Mouse (Mus musculus): ENCODE measurements at regions not wholly inside any gene's neighbourhood (a gene's known extent, or its start where the extent isn't known, plus 50 kb on each side); places are given as distances from the start of the nearest gene placed in this dataset.
"Not testable (repeated sequence)": the region's sequence is repeated elsewhere in the genome, so short reads cannot be mapped to it uniquely, and the experiment has no call there.

GRCm38 (mm10) chr5:148796072-148796471, 133.0 kb downstream of the Katnal1 start:
- no peak overlapping the region for H3K4me3 ChIP-seq (replicated peaks)
- ATAC-seq (ENCODE audit: low FRiP score) = no peak
- no peak overlapping the region for H3K27ac ChIP-seq
- no peaks in the 10 kb centered on the region for H3K9me3 ChIP-seq
- H3K27me3 ChIP-seq = no peaks in the 10 kb centered on the region
- H3K9ac ChIP-seq = no peak overlapping the region
- H3K4me1 ChIP-seq = peaks cover 34% of the 10 kb centered on the region
- WGBS = 58% methylated on average over 4 of the region's 4 CpGs
- H3K36me3 ChIP-seq (replicated peaks) = no peaks in the 10 kb centered on the region
- no peak overlapping the region for H3K4me2 ChIP-seq

GRCm38 (mm10) chr5:148794465-148794864, 134.7 kb downstream of the Katnal1 start:
- Histone ChIP-seq H3K9ac (no peak overlapping the region), H3K27me3 (no peaks in the 10 kb centered on the region), H3K36me3 (replicated peaks) (no peaks in the 10 kb centered on the region), H3K4me2 (no peak overlapping the region), H3K9me3 (no peaks in the 10 kb centered on the region), H3K27ac (no peak overlapping the region), H3K4me3 (replicated peaks) (no peak overlapping the region), H3K4me1 (peaks cover 31% of the 10 kb centered on the region)
- peak; percentile 36; the same call in 1 of the 2 replicates for ATAC-seq (ENCODE audit: low FRiP score)
- 42% methylated on average over 15 of the region's 15 CpGs for WGBS

GRCm38 (mm10) chr5:148792736-148793440, 136.2 kb downstream of the Katnal1 start:
- no peak overlapping the region for H3K9ac ChIP-seq
- 12% methylated on average over 14 of the region's 14 CpGs for WGBS
- no peak overlapping the region for H3K4me3 ChIP-seq (replicated peaks)
- H3K27me3 ChIP-seq = no peaks in the 10 kb centered on the region
- no peaks in the 10 kb centered on the region for H3K9me3 ChIP-seq
- ATAC-seq (ENCODE audit: low FRiP score) = no peak
- H3K4me2 ChIP-seq = peak overlapping the region; percentile 17
- H3K36me3 ChIP-seq (replicated peaks) = no peaks in the 10 kb centered on the region
- no peak overlapping the region for H3K27ac ChIP-seq
- peaks cover 28% of the 10 kb centered on the region for H3K4me1 ChIP-seq

GRCm38 (mm10) chr5:148791651-148792050, 137.5 kb downstream of the Katnal1 start:
- peaks cover 34% of the 10 kb centered on the region for H3K4me1 ChIP-seq
- no peaks in the 10 kb centered on the region for H3K9me3 ChIP-seq
- H3K4me2 ChIP-seq = no peak overlapping the region
- no peak for ATAC-seq (ENCODE audit: low FRiP score)
- H3K9ac ChIP-seq = no peak overlapping the region
- H3K27me3 ChIP-seq = no peaks in the 10 kb centered on the region
- H3K27ac ChIP-seq = no peak overlapping the region
- WGBS = 78% methylated on average over 6 of the region's 6 CpGs
- no peak overlapping the region for H3K4me3 ChIP-seq (replicated peaks)
- H3K36me3 ChIP-seq (replicated peaks) = no peaks in the 10 kb centered on the region

- not testable (repeated sequence) for H3K9me3 ChIP-seq; H3K4me2 ChIP-seq; H3K27me3 ChIP-seq; H3K4me3 ChIP-seq (replicated peaks); ATAC-seq (ENCODE audit: low FRiP score); H3K27ac ChIP-seq; H3K36me3 ChIP-seq (replicated peaks); H3K9ac ChIP-seq
- peaks cover 30% of the 10 kb centered on the region for H3K4me1 ChIP-seq
- WGBS = 87% methylated on average over 6 of the region's 6 CpGs
These were observed 138.8 kb downstream of the Katnal1 start for GRCm38 (mm10) chr5:148790343-148790742.

- Histone ChIP-seq H3K9ac (no peak overlapping the region), H3K4me1 (peaks cover 30% of the 10 kb centered on the region), H3K36me3 (replicated peaks) (no peaks in the 10 kb centered on the region), H3K9me3 (no peaks in the 10 kb centered on the region), H3K4me2 (no peak overlapping the region), H3K27me3 (no peaks in the 10 kb centered on the region), H3K27ac (peak overlapping the region; percentile 56; the same call in 1 of the 2 replicates), H3K4me3 (replicated peaks) (no peak overlapping the region)
- ATAC-seq (ENCODE audit: low FRiP score) = no peak
- 86% methylated on average over 5 of the region's 5 CpGs for WGBS
These were observed 139.3 kb downstream of the Katnal1 start for GRCm38 (mm10) chr5:148789823-148790222.

- 0 out of 2 replicates have a peak, but pooled peaks cover 2% of the 10 kb centered on the region for H3K27me3 ChIP-seq
- H3K4me3 ChIP-seq (replicated peaks) = no peak overlapping the region
- no peaks in the 10 kb centered on the region for H3K9me3 ChIP-seq
- no peak overlapping the region for H3K9ac ChIP-seq
- H3K4me2 ChIP-seq = no peak overlapping the region
- 40% methylated on average over 6 of the region's 6 CpGs for WGBS
- ATAC-seq (ENCODE audit: low FRiP score) = peak; percentile 42; the same call in 1 of the 2 replicates
- H3K4me1 ChIP-seq = peaks cover 30% of the 10 kb centered on the region
- H3K27ac ChIP-seq = peak overlapping the region; percentile 56; the same call in 1 of the 2 replicates
- no peaks in the 10 kb centered on the region for H3K36me3 ChIP-seq (replicated peaks)
These were observed 140.0 kb downstream of the Katnal1 start for GRCm38 (mm10) chr5:148789147-148789566.

- Histone ChIP-seq H3K4me2 (no peak overlapping the region), H3K9me3 (no peaks in the 10 kb centered on the region), H3K27ac (0 out of 2 replicates have a peak overlapping the region, but pooled peaks have one; percentile 36), H3K36me3 (replicated peaks) (no peaks in the 10 kb centered on the region), H3K27me3 (0 out of 2 replicates have a peak, but pooled peaks cover 3% of the 10 kb centered on the region), H3K9ac (no peak overlapping the region), H3K4me3 (replicated peaks) (no peak overlapping the region), H3K4me1 (peaks cover 30% of the 10 kb centered on the region)
- no peak for ATAC-seq (ENCODE audit: low FRiP score)
- WGBS = 83% methylated on average over 8 of the region's 8 CpGs
These were observed 140.4 kb downstream of the Katnal1 start for GRCm38 (mm10) chr5:148788690-148789089.

- H3K27ac ChIP-seq = no peak overlapping the region
- H3K4me2 ChIP-seq = no peak overlapping the region
- no peaks in the 10 kb centered on the region for H3K9me3 ChIP-seq
- H3K36me3 ChIP-seq (replicated peaks) = no peaks in the 10 kb centered on the region
- H3K9ac ChIP-seq = no peak overlapping the region
- 39% methylated on average over 8 of the region's 8 CpGs for WGBS
- H3K4me1 ChIP-seq = peaks cover 24% of the 10 kb centered on the region; the same call in 1 of the 2 replicates
- H3K27me3 ChIP-seq = 0 out of 2 replicates have a peak, but pooled peaks cover 3% of the 10 kb centered on the region
- peak; percentile 56; the same call in 1 of the 2 replicates for ATAC-seq (ENCODE audit: low FRiP score)
- H3K4me3 ChIP-seq (replicated peaks) = no peak overlapping the region
These were observed 141.8 kb downstream of the Katnal1 start for GRCm38 (mm10) chr5:148787270-148787669.

GRCm38 (mm10) chr5:148781076-148781475, 148.0 kb downstream of the Katnal1 start:
- H3K4me1 ChIP-seq; ATAC-seq (ENCODE audit: low FRiP score); H3K4me3 ChIP-seq (replicated peaks); H3K36me3 ChIP-seq (replicated peaks); H3K27ac ChIP-seq; H3K4me2 ChIP-seq; H3K9ac ChIP-seq; H3K27me3 ChIP-seq; H3K9me3 ChIP-seq: not testable (repeated sequence)
- WGBS = 73% methylated on average over 6 of the region's 6 CpGs

- ATAC-seq (ENCODE audit: low FRiP score) = no peak
- WGBS = 92% methylated on average over 20 of the region's 20 CpGs
- H3K4me1 ChIP-seq = peaks cover 4% of the 10 kb centered on the region
These were observed 152.1 kb downstream of the Katnal1 start for GRCm38 (mm10) chr5:148776796-148777659.

GRCm38 (mm10) chr5:148775232-148775631, 153.9 kb downstream of the Katnal1 start:
- Histone ChIP-seq H3K36me3 (replicated peaks) (no peaks in the 10 kb centered on the region), H3K27ac (no peak overlapping the region), H3K9ac (no peak overlapping the region), H3K4me3 (replicated peaks) (no peak overlapping the region), H3K9me3 (no peaks in the 10 kb centered on the region), H3K4me2 (no peak overlapping the region), H3K4me1 (peaks cover 4% of the 10 kb centered on the region; the same call in 1 of the 2 replicates), H3K27me3 (no peaks in the 10 kb centered on the region)
- WGBS = 86% methylated on average over 3 of the region's 3 CpGs
- no peak for ATAC-seq (ENCODE audit: low FRiP score)

More at GRCm38 (mm10) chr5:148776796-148777659, 152.1 kb downstream of the Katnal1 start:
- Histone ChIP-seq H3K36me3 (replicated peaks) (no peaks in the 10 kb centered on the region), H3K4me3 (replicated peaks) (no peak overlapping the region), H3K27me3 (no peaks in the 10 kb centered on the region), H3K4me2 (no peak overlapping the region), H3K9ac (no peak overlapping the region), H3K9me3 (no peaks in the 10 kb centered on the region), H3K27ac (no peak overlapping the region)

All from forebrain, embryonic 12.5 days (tissue).